Mouse (Mus musculus) thymus, postnatal 10 days (tissue): ENCODE measurements around the gene Brpf3.
"Not testable (repeated sequence)": the region's sequence is repeated elsewhere in the genome, so short reads cannot be mapped to it uniquely, and the experiment has no call there.

ENCODE experiments used
- DNase-seq, 2 experiments: peaks; one replicate each; pipeline ENCODE4 v3.0.0; 2021; ENCODE audit warnings: low spot score in 2 of 2

Brpf3 gene

GRCm38 (mm10) chr17:28799291-28800160, 1.4 kb upstream of the Brpf3 start:
- DNase-seq: no peak

DNA sequence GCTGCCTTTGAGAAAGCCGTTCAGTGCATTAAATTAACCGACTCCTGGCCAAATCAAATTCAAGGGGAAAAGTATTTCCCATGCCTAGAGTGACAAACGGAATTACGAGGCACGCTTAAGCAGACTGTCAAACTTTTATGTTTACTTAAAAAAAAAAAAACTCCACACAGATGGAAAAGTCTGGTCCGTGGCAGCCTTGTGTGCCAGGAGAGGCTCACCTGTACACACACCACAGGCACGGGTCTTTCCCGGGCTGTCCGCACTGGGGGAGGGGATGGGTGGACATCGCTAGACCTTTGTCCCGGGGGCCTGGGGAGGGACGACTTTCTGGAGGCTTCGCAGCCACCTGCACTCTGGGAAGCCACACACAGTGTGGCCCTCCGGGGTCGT, 614 bp upstream of the Brpf3 start:
- DNase-seq: no peak

- peak; percentile 100 for DNase-seq
These were observed 650 bp downstream of the Brpf3 start for GRCm38 (mm10) chr17:28801474-28802005.

DNA sequence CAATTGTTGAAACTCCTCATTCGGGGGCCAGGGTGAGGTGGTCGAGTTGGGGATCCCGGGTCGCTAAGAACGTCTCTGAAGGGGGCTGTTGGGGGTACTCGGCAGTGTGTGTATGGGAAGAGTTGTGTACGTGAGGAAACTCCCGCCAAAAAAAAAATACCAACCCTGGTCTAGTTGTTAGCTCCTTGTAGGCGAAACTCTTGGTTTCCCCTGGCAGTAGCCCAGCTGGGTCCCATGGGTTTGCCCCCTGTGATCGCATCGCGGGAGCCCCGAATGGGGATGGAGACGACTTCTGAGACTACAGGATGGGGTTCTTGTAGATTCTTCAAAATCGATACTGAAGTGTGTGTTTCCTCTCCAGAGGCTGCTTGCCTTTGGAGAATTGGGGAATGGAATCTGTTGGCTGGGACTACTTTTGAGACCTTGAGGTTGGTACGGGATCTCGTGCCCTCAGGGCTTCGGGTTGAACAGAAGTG, 1.2 kb downstream of the Brpf3 start:
- DNase-seq: peak in 1 of 2 experiments; percentile 21

- DNase-seq: no peak
These were observed 2.4 kb downstream of the Brpf3 start for GRCm38 (mm10) chr17:28803316-28803715.

- no peak for DNase-seq
These were observed 4.1 kb downstream of the Brpf3 start for GRCm38 (mm10) chr17:28804973-28805372.

- no peak for DNase-seq
These were observed 5.9 kb downstream of the Brpf3 start for GRCm38 (mm10) chr17:28806770-28807169.

DNA sequence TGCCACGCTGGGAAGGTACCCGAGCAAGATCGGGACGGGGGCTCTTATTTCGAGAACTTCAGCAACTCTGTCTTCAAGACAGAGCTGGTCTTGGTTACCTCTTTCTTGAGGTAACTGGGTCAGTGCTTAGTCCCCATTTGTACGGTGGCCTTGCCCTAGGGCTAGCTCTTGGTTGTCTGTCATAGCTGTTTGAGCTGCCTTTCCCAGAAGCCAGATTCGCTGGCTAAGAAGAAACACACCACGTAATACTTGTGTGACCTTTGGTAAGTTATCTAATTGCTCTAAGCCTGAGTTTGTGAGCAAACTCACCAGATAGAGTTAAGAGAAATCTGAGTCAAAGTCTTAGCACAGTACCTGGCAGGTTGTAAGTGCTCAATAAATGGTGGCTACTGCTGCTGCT, 7.8 kb downstream of the Brpf3 start:
- DNase-seq: no peak

DNA sequence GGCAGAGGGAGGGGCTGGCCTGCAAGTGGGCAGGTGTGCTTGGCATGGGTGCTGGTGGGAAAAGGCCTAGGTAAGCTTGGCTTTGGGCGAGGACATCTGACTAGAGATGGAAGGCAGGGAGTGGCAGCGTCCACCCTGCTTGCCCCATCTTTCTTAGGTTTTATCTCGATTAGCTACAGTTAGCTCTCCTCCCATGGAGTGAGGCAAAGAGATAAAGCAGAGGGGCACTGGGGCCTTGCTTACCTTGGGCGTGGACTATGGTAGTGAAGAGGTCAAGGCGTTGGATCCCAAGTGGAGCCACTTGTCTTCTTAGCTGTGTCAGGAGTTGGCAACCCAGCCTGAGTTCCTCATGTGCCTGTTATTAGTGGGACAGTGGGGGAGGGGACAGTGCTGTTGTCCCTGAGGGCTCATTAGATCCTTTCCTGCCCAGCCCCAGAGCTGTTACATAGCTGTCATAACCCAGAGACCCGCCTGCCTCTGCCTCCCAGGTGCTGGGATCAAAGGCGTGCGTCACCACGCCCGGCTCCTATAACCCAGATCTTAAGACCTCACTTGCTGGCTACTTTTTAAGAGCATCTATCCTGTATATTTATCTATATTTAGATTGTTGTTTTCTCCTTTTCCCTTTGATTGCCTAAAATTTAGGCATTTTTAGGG, 8.4 kb downstream of the Brpf3 start:
- DNase-seq: no peak

DNA sequence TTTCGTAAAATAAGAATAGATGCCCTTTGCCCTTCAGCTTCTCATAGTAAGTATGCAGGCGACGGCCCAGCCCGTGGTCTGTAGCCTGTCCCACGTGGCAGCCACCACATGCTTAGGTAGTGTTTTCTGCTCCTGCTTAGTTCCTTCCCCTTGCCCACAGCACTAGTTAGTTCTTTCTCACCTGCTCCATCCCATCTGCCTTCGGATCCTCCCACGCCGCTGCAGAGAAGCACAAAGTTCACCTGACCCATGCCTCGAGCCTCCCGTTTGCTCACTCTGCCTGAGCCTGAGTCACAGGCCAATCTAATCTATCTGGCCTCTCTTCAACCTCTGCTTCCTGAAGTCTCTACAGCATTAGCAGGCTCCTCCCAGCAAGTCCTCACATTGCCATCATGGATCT, 11.5 kb downstream of the Brpf3 start:
- no peak for DNase-seq

DNA sequence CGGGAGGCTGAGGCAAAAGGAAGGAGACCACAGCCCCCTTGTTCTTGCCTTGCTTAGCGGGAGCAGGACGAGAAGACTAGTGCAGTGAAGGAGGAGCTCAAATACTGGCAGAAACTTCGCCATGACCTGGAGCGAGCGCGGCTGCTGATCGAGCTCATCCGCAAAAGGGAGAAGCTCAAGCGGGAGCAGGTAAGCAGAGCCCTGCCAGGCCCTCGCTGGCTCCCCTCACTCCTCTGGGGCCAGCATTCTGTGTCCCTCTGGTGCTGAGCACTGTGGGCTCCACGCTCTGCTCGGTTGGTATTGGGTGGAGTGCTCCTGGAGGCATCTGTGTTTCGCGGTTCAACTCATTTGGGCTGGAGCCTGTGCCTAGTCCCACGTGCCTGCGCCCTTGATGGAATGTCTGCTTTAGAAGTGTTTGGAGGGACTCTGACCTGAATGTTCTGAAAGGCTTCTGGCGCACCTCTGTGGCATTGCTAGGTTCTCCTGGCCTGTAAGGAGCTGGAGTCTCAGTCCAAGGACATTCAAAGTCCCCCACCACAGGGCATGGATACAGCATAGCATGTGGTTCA, 13.7 kb downstream of the Brpf3 start:
- DNase-seq: no peak

- no peak for DNase-seq
These were observed 14.6 kb downstream of the Brpf3 start for GRCm38 (mm10) chr17:28815384-28816004.

GRCm38 (mm10) chr17:28816326-28816725, 15.4 kb downstream of the Brpf3 start:
- not testable (repeated sequence) for DNase-seq

- DNase-seq: no peak
These were observed 16.3 kb downstream of the Brpf3 start for GRCm38 (mm10) chr17:28816875-28817811.

GRCm38 (mm10) chr17:28820189-28820588, 19.3 kb downstream of the Brpf3 start:
- no peak for DNase-seq

DNA sequence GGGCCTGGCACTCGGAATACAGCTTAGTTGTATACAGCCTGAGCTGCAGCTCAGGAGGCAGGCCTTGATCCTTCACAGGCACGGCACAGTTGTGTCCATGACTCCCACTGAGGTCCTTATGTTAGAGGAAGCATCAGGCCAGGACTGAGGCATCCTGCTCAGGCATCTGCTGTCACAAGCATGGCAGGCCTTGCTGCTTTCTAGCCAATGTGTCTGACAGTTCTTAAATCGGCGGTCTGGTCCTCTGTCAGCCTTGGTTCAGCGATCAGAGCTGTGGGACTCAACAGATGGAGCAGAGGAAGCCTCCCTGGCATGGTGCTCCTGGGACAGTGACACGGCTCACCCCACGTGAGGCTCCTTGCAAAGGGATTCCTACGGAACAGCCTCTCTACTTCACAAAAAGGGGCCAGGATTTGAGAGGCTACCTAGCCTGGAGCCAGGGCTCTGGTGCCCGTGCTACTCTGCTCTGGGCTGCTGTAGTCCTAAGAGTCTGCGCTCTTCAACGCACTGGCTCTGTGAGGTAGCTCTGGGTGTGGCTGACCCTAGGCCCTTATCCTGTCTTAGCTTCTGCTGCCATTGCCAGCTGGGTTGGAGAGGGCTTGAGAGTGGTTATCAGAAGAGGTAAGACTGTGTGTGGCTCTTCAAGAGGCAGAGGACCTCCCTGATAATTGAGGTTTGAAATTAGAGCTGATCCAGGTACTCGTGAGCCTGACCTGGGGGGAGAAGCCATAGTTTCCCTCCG, 22.3 kb downstream of the Brpf3 start:
- DNase-seq: no peak

DNA sequence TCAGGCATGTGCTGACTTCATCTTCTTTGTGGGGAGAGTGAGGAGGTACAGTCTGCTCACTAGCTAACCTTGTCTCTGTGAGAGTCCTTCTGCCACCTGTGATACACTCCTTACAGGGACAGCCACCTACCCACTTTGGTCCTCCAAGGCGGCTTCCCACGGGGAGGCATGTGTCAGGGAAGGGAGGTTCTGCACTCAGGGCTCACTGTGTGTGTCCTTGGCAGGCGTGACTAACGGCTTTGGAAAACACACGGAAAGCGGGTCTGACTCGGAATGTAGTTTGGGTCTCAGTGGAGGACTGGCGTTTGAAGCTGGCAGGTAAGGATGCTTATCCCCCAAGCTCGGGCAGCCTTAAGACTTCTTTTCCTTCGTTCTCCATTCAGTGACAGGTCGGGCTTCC, 22.9 kb downstream of the Brpf3 start:
- DNase-seq: no peak

DNA sequence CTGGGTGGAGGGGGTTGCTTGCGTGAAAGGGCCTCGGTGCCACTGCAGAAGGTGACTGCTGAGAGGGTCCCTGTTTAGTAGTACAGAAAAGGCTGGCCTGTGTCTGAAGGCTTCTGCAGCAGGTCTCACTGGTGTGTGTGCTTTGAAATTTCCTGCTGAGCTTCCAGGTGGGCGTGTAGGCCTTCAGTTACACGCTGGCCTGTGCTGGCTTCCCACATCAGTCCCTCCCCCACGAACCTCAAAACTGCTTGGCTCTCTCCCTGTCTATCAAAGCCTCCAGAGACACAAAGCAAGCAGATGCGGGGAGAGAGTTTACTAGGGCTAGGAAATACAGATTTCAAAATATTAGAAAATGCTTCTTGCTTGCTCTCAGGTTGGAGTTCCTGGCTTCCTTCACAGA, 24.0 kb downstream of the Brpf3 start:
- DNase-seq: no peak

DNA sequence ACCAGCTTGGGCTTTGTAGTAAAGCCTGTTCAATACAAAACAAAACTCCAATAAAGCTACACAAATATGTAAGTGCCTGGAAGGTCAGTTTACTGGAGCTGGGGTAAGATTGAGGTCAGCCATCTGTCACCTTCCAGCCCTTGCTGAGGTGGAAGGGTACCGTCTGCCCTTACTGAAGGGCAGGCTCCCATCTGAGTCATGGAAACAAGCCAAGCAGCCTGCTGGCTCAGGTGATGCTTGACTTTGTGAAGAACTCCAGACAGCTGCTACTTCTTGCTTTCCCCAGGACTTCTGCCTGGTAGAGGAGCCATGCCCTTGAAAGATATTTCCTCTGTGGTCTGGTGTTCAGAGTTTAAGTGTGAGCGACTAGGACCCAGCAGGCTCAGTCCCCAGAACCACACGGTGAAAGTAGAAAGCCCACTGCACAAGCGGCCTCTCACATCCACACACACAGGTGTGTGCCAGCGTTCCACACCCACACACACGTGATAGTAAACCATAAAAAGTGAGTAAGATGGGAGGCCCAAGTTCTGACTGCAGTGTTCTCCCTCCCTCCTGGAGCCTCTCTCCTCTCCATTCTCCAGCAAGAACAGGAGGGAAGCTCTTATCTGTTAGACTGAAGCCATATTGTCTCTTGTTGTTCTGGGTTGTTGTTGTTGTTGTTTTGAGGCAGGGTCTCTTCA, 24.6 kb downstream of the Brpf3 start:
- no peak for DNase-seq
